ENCODE assay signal across 9 mouse cellular contexts in the genomic region with DNA sequence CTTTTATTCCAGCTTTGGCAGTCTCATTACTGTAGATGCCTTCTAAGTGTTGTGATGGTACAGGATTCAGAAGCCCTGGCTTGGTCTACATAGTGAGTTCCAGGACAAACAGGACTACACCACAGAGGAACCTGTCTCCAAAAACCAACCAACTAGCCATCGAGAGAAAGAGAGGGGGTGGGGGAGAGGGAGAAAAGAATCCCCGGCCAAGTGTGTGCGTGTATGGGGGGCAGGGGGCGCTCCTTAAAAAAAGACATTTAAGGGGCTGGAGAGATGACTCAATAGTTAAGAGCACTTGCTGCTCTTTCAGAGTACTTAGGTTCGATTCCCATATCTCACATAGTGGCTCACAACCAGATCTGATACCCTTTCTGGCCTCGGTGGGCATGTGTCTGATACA. TPM values are rescaled to one million over a fixed set of nuclear protein-coding genes. Genes with fewer than 3 reads are reported as not detected.
DNase-seq lines count a peak whose midpoint lies in the region; ATAC-seq and TF ChIP-seq lines count a peak whose summit lies in the region.
"Had no signal": no experiment of that assay in that cellular context is flagged by ENCODE, and none has a peak within 500 bp of the region (broad histone marks: within the 10 kb centered on the region; RNA-seq: fewer than 3 reads in every experiment).

No protein-coding gene starts in this region.

- WGBS in kidney, postnatal 0 days = 57% methylated on average over 6 of the region's 6 CpGs
- 46% methylated on average over 6 of the region's 6 CpGs for WGBS in embryonic facial prominence, embryonic 13.5 days
- 50% methylated on average over 6 of the region's 6 CpGs for WGBS in intestine, postnatal 0 days
- WGBS in neural tube, embryonic 12.5 days = 62% methylated on average over 6 of the region's 6 CpGs
- WGBS in thymus, adult 2 months = 63% methylated on average over 6 of the region's 6 CpGs

- H3K27ac ChIP-seq in kidney, postnatal 0 days = no peak overlapping the region
- H3K27ac ChIP-seq in embryonic facial prominence, embryonic 13.5 days = no peak overlapping the region
- H3K27ac ChIP-seq in intestine, postnatal 0 days (ENCODE audit: low read depth, low read length) = no peak overlapping the region
- no peak overlapping the region for H3K27ac ChIP-seq in neural tube, embryonic 12.5 days
- no peak overlapping the region for H3K27ac ChIP-seq in thymus, adult 2 months (ENCODE audit: control insufficient read depth, insufficient read depth, low read length)

- H3K4me1 ChIP-seq in kidney, postnatal 0 days (replicated peaks; ENCODE audit: insufficient read depth, low read length) = peaks cover 37% of the 10 kb centered on the region
- H3K4me1 ChIP-seq in embryonic facial prominence, embryonic 13.5 days = peaks cover 47% of the 10 kb centered on the region
- H3K4me1 ChIP-seq in intestine, postnatal 0 days (replicated peaks; ENCODE audit: control insufficient read depth, insufficient read depth, low read length) = peaks cover 15% of the 10 kb centered on the region
- peaks cover 42% of the 10 kb centered on the region for H3K4me1 ChIP-seq in neural tube, embryonic 12.5 days
- peaks cover 26% of the 10 kb centered on the region for H3K4me1 ChIP-seq in thymus, adult 2 months (replicated peaks; ENCODE audit: control insufficient read depth, insufficient read depth, low read length)

- TF ChIP-seq CTCF in kidney, postnatal 0 days (IDR thresholded peaks at IDR 0.05; ENCODE audit: low read depth) = no peak
- no peak for TF ChIP-seq CTCF in intestine, postnatal 0 days (IDR thresholded peaks at IDR 0.05; ENCODE audit: low read depth)
- no peak for TF ChIP-seq CTCF in thymus, adult 2 months (IDR thresholded peaks at IDR 0.05; ENCODE audit: borderline replicate concordance, control insufficient read depth, extremely low read depth, insufficient read depth, low read length, poor library complexity)

- no peaks in the 10 kb centered on the region for H3K9me3 ChIP-seq in kidney, postnatal 0 days (replicated peaks; ENCODE audit: low read length)
- H3K9me3 ChIP-seq in embryonic facial prominence, embryonic 13.5 days = no peaks in the 10 kb centered on the region
- H3K9me3 ChIP-seq in intestine, postnatal 0 days (ENCODE audit: control insufficient read depth) = no peaks in the 10 kb centered on the region
- no peaks in the 10 kb centered on the region for H3K9me3 ChIP-seq in neural tube, embryonic 12.5 days

- no peak for ATAC-seq in kidney, postnatal 0 days (replicated peaks; ENCODE audit: low FRiP score, low read depth)
- ATAC-seq in embryonic facial prominence, embryonic 13.5 days (ENCODE audit: insufficient number of reproducible peaks, insufficient read depth, low FRiP score, low TSS enrichment, low read depth) = no peak
- no peak for ATAC-seq in intestine, postnatal 0 days
- no peak for ATAC-seq in neural tube, embryonic 12.5 days (ENCODE audit: low FRiP score, low read depth)

- H3K4me2 ChIP-seq in kidney, postnatal 0 days (ENCODE audit: low read length) = peak overlapping the region; percentile 93
- peak overlapping the region; percentile 73 for H3K4me2 ChIP-seq in embryonic facial prominence, embryonic 13.5 days
- H3K4me2 ChIP-seq in intestine, postnatal 0 days (replicated peaks; ENCODE audit: low read depth) = peak overlapping the region; percentile 83
- peak overlapping the region; percentile 83 for H3K4me2 ChIP-seq in neural tube, embryonic 12.5 days (replicated peaks)

- H3K36me3 ChIP-seq in kidney, postnatal 0 days (ENCODE audit: insufficient read depth, low read length) = no peaks in the 10 kb centered on the region
- peaks cover 20% of the 10 kb centered on the region for H3K36me3 ChIP-seq in embryonic facial prominence, embryonic 13.5 days
- peaks cover 11% of the 10 kb centered on the region; the same call in 1 of the 2 replicates for H3K36me3 ChIP-seq in intestine, postnatal 0 days (ENCODE audit: control insufficient read depth, insufficient read depth)
- H3K36me3 ChIP-seq in neural tube, embryonic 12.5 days = peaks cover 11% of the 10 kb centered on the region; the same call in 1 of the 2 replicates
- H3K36me3 ChIP-seq in thymus, adult 2 months (ENCODE audit: control insufficient read depth, insufficient read depth, low read length) = no peaks in the 10 kb centered on the region

- H3K4me3 ChIP-seq in kidney, postnatal 0 days (replicated peaks; ENCODE audit: low read depth, low read length) = peak overlapping the region; percentile 78
- peak overlapping the region; percentile 64 for H3K4me3 ChIP-seq in embryonic facial prominence, embryonic 13.5 days
- H3K4me3 ChIP-seq in intestine, postnatal 0 days (ENCODE audit: low read depth, low read length) = no peak overlapping the region
- H3K4me3 ChIP-seq in neural tube, embryonic 12.5 days = peak overlapping the region; percentile 78; the same call in 1 of the 2 replicates
- no peak overlapping the region for H3K4me3 ChIP-seq in thymus, adult 2 months (ENCODE audit: control insufficient read depth, insufficient read depth, low read length)

- TF ChIP-seq POLR2A in thymus, adult 2 months (IDR thresholded peaks at IDR 0.05; ENCODE audit: control insufficient read depth, extremely low read depth, insufficient read depth, low read length, poor library complexity) = no peak

- H3K27me3 ChIP-seq in kidney, postnatal 0 days (ENCODE audit: insufficient read depth, low read length) = no peaks in the 10 kb centered on the region
- H3K27me3 ChIP-seq in embryonic facial prominence, embryonic 13.5 days = no peaks in the 10 kb centered on the region
- no peaks in the 10 kb centered on the region for H3K27me3 ChIP-seq in intestine, postnatal 0 days (replicated peaks; ENCODE audit: control insufficient read depth, insufficient read depth, low read length)
- no peaks in the 10 kb centered on the region for H3K27me3 ChIP-seq in neural tube, embryonic 12.5 days (replicated peaks)
- H3K27me3 ChIP-seq in thymus, adult 2 months (ENCODE audit: control insufficient read depth, insufficient read depth, low read length) = no peaks in the 10 kb centered on the region

- no peak overlapping the region for H3K9ac ChIP-seq in kidney, postnatal 0 days (ENCODE audit: low read depth, low read length)
- H3K9ac ChIP-seq in embryonic facial prominence, embryonic 13.5 days = peak overlapping the region; percentile 86
- H3K9ac ChIP-seq in intestine, postnatal 0 days (ENCODE audit: low read depth, low read length) = no peak overlapping the region
- H3K9ac ChIP-seq in neural tube, embryonic 12.5 days = peak overlapping the region; percentile 72; the same call in 1 of the 2 replicates

- DNase-seq in kidney, postnatal 0 days (ENCODE audit: low spot score) = no peak
- DNase-seq in kidney, adult 8-10 months = no peak
- no peak for DNase-seq in thymus, adult 2 months
- DNase-seq in spleen, adult 18-20 months = no peak
- no peak for DNase-seq in urinary bladder, postnatal 4 days (ENCODE audit: low spot score in 2 of 2)
- DNase-seq: kidney, adult 2 months had no signal

RNA-seq across cellular contexts. Expression of gene Top3a, which starts 1.6 kb away (rescaled TPM):
- polyA plus RNA-seq in kidney, postnatal 0 days (2015; fragmentation: Nextera tagmentation; extraction: Ambion mirVana) = 8.2 and 10.2 TPM in 2 replicates
- 19.9 and 23.0 TPM in 2 replicates for polyA plus RNA-seq in embryonic facial prominence, embryonic 13.5 days (2015; fragmentation: Nextera tagmentation; extraction: Ambion mirVana)
- polyA plus RNA-seq in intestine, postnatal 0 days (2015; fragmentation: Nextera tagmentation; extraction: Ambion mirVana) = 3.2 and 3.7 TPM in 2 replicates
- 14.0 and 15.9 TPM in 2 replicates for polyA plus RNA-seq in neural tube, embryonic 12.5 days (2016; fragmentation: Nextera tagmentation; extraction: Ambion mirVana)
- polyA plus RNA-seq in thymus, adult 2 months (2012; rRNA removed) = 17.9 and 19.4 TPM in 2 replicates

RNA-seq across cellular contexts. Expression of gene Smcr8, which starts 1.7 kb away (rescaled TPM):
- polyA plus RNA-seq in kidney, postnatal 0 days (2015; fragmentation: Nextera tagmentation; extraction: Ambion mirVana) = 4.0 and 4.1 TPM in 2 replicates
- polyA plus RNA-seq in embryonic facial prominence, embryonic 13.5 days (2015; fragmentation: Nextera tagmentation; extraction: Ambion mirVana) = 6.2 and 6.4 TPM in 2 replicates
- 4.0 and 4.4 TPM in 2 replicates for polyA plus RNA-seq in intestine, postnatal 0 days (2015; fragmentation: Nextera tagmentation; extraction: Ambion mirVana)
- polyA plus RNA-seq in neural tube, embryonic 12.5 days (2016; fragmentation: Nextera tagmentation; extraction: Ambion mirVana) = 7.6 and 8.6 TPM in 2 replicates
- polyA plus RNA-seq in thymus, adult 2 months (2012; rRNA removed) = 25.5 and 26.4 TPM in 2 replicates

RNA-seq across cellular contexts. Expression of gene Shmt1, which starts 35.9 kb away (rescaled TPM):
- polyA plus RNA-seq in kidney, postnatal 0 days (2015; fragmentation: Nextera tagmentation; extraction: Ambion mirVana) = 53.5 and 56.9 TPM in 2 replicates
- polyA plus RNA-seq in embryonic facial prominence, embryonic 13.5 days (2015; fragmentation: Nextera tagmentation; extraction: Ambion mirVana) = 50.1 and 55.5 TPM in 2 replicates
- 31.0 and 34.5 TPM in 2 replicates for polyA plus RNA-seq in intestine, postnatal 0 days (2015; fragmentation: Nextera tagmentation; extraction: Ambion mirVana)
- 23.4 and 24.8 TPM in 2 replicates for polyA plus RNA-seq in neural tube, embryonic 12.5 days (2016; fragmentation: Nextera tagmentation; extraction: Ambion mirVana)
- polyA plus RNA-seq in thymus, adult 2 months (2012; rRNA removed) = 27.4 and 29.9 TPM in 2 replicates

RNA-seq across cellular contexts. Expression of gene Mief2, which starts 47.4 kb away (rescaled TPM):
- polyA plus RNA-seq in kidney, postnatal 0 days (2015; fragmentation: Nextera tagmentation; extraction: Ambion mirVana) = 14.1 and 14.5 TPM in 2 replicates
- 15.6 and 17.8 TPM in 2 replicates for polyA plus RNA-seq in embryonic facial prominence, embryonic 13.5 days (2015; fragmentation: Nextera tagmentation; extraction: Ambion mirVana)
- polyA plus RNA-seq in intestine, postnatal 0 days (2015; fragmentation: Nextera tagmentation; extraction: Ambion mirVana) = 7.3 and 8.3 TPM in 2 replicates
- 17.5 and 19.5 TPM in 2 replicates for polyA plus RNA-seq in neural tube, embryonic 12.5 days (2016; fragmentation: Nextera tagmentation; extraction: Ambion mirVana)
- polyA plus RNA-seq in thymus, adult 2 months (2012; rRNA removed) = 26.1 and 26.6 TPM in 2 replicates

RNA-seq across cellular contexts. Expression of gene Flii, which starts 48.5 kb away (rescaled TPM):
- 53.4 and 56.8 TPM in 2 replicates for polyA plus RNA-seq in kidney, postnatal 0 days (2015; fragmentation: Nextera tagmentation; extraction: Ambion mirVana)
- polyA plus RNA-seq in embryonic facial prominence, embryonic 13.5 days (2015; fragmentation: Nextera tagmentation; extraction: Ambion mirVana) = 65.2 and 68.7 TPM in 2 replicates
- polyA plus RNA-seq in intestine, postnatal 0 days (2015; fragmentation: Nextera tagmentation; extraction: Ambion mirVana) = 47.4 and 48.9 TPM in 2 replicates
- 71.4 and 72.8 TPM in 2 replicates for polyA plus RNA-seq in neural tube, embryonic 12.5 days (2016; fragmentation: Nextera tagmentation; extraction: Ambion mirVana)
- 254 and 271 TPM in 2 replicates for polyA plus RNA-seq in thymus, adult 2 months (2012; rRNA removed)

Comparison
In these comparisons a context has a peak if more than half of its experiments do, and no peak if none do; other contexts are left out.
1. H3K4me3 ChIP-seq: peak in kidney, postnatal 0 days (single experiment), embryonic facial prominence, embryonic 13.5 days (single experiment) and neural tube, embryonic 12.5 days (single experiment); none in intestine, postnatal 0 days (single experiment) and thymus, adult 2 months (single experiment).
2. H3K9ac ChIP-seq: peak in embryonic facial prominence, embryonic 13.5 days (single experiment) and neural tube, embryonic 12.5 days (single experiment); none in kidney, postnatal 0 days (single experiment) and intestine, postnatal 0 days (single experiment).
3. Peak in every context shown above with its lines, with median percentiles within 50 percentile points of each other: H3K4me2 ChIP-seq.